ENCODE assay signal across 17 mouse cellular contexts in the genomic region with DNA sequence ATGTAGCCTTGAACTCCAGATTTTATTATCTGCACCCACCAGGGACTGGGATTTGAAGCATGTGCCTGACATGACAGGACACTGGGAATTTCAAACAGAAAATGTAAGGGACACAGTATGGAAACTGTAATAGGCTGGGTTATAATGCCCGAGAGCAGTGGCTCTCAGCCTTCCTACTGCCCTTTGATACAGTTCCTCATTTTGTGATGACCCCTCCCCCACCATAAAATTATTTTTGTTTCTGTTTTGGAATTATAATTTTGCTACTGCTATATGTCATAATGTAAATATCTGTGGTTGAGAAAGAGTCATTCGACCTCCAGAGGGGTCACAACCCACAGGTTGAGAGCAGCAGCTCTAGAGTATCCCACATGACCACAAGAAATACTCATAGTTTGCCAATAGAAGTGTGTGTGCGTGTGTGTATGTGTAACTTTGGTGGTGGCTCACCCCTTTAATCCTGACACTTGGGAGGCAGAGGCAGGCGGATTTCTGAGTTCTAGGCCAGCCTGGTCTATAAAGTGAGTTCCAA. TPM values are rescaled to one million over a fixed set of nuclear protein-coding genes. Genes with fewer than 3 reads are reported as not detected.
DNase-seq lines count a peak whose midpoint lies in the region; ATAC-seq and TF ChIP-seq lines count a peak whose summit lies in the region.
"Had no signal": no experiment of that assay in that cellular context is flagged by ENCODE, and none has a peak within 500 bp of the region (broad histone marks: within the 10 kb centered on the region; RNA-seq: fewer than 3 reads in every experiment).

No protein-coding gene starts in this region.

- H3K4me3 ChIP-seq in heart, embryonic 16.5 days (ENCODE audit: low read length), result no peak overlapping the region
- no peak overlapping the region for H3K4me3 ChIP-seq in heart, embryonic 11.5 days (ENCODE audit: low read depth, low read length)
- no peak overlapping the region for H3K4me3 ChIP-seq in bone marrow macrophage, adult 2 months (ENCODE audit: insufficient read depth, low read length)
- H3K4me3 ChIP-seq in liver, embryonic 13.5 days (replicated peaks), result no peak overlapping the region
- no peak overlapping the region for H3K4me3 ChIP-seq in myocyte
- H3K4me3 ChIP-seq in limb, embryonic 10.5 days, result no peak overlapping the region
- H3K4me3 ChIP-seq: lung, embryonic 15.5 days; stomach, embryonic 15.5 days had no signal

- whole genome bisulfite sequencing in heart, embryonic 16.5 days, result 92% methylated on average over 4 of the region's 4 CpGs
- WGBS in heart, embryonic 11.5 days (ENCODE audit: insufficient replicate concordance), result 86% methylated on average over 4 of the region's 4 CpGs
- 68% methylated on average over 4 of the region's 4 CpGs for WGBS in liver, embryonic 13.5 days (ENCODE audit: insufficient replicate concordance)
- 94% methylated on average over 4 of the region's 4 CpGs for WGBS in limb, embryonic 10.5 days

- no peak for DNase-seq in liver, embryonic 13.5 days
- DNase-seq in limb, embryonic 10.5 days (ENCODE audit: low spot score), result no peak
- no peak for DNase-seq in layer of hippocampus, adult 9-10 months (ENCODE audit: low spot score)
- DNase-seq in cerebellum, postnatal 36 days, result no peak
- DNase-seq: B cell, adult 2 months; cerebellum, adult 2 months; kidney, postnatal 36 days; layer of hippocampus, postnatal 36 days; left cerebral cortex, postnatal 4 days had no signal

- no peak for ATAC-seq in heart, embryonic 16.5 days (replicated peaks; ENCODE audit: extremely low read depth, insufficient read depth, low FRiP score)
- ATAC-seq in heart, embryonic 11.5 days (replicated peaks; ENCODE audit: insufficient number of reproducible peaks, low FRiP score, low TSS enrichment), result no peak
- no peak for ATAC-seq in liver, embryonic 13.5 days (ENCODE audit: low read depth)
- ATAC-seq: forebrain, embryonic 14.5 days had no signal

- H3K9ac ChIP-seq in heart, embryonic 16.5 days (ENCODE audit: low read length), result no peak overlapping the region
- no peak overlapping the region for H3K9ac ChIP-seq in heart, embryonic 11.5 days (ENCODE audit: low read depth, low read length)
- H3K9ac ChIP-seq in liver, embryonic 13.5 days, result no peak overlapping the region
- H3K9ac ChIP-seq: lung, embryonic 15.5 days; stomach, embryonic 15.5 days had no signal

- H3ac ChIP-seq in myocyte (ENCODE audit: control insufficient read depth, insufficient read length), result no peak overlapping the region

- no peaks in the 10 kb centered on the region for H3K27me3 ChIP-seq in heart, embryonic 16.5 days (ENCODE audit: control insufficient read depth, insufficient read depth, low read length)
- no peaks in the 10 kb centered on the region for H3K27me3 ChIP-seq in heart, embryonic 11.5 days (ENCODE audit: control insufficient read depth, insufficient read depth, low read length)
- H3K27me3 ChIP-seq in liver, embryonic 13.5 days, result no peaks in the 10 kb centered on the region
- no peaks in the 10 kb centered on the region for H3K27me3 ChIP-seq in myocyte (ENCODE audit: control insufficient read depth, insufficient read depth, insufficient read length)
- H3K27me3 ChIP-seq in limb, embryonic 10.5 days (ENCODE audit: low read depth, poor library complexity, severe bottlenecking), result no peaks in the 10 kb centered on the region
- H3K27me3 ChIP-seq: lung, embryonic 15.5 days; stomach, embryonic 15.5 days had no signal

- H3K9me3 ChIP-seq in heart, embryonic 16.5 days (replicated peaks; ENCODE audit: control insufficient read depth, low read length), result no peaks in the 10 kb centered on the region
- no peaks in the 10 kb centered on the region for H3K9me3 ChIP-seq in heart, embryonic 11.5 days (replicated peaks; ENCODE audit: control insufficient read depth, low read length)
- H3K9me3 ChIP-seq in liver, embryonic 13.5 days (replicated peaks), result no peaks in the 10 kb centered on the region
- no peaks in the 10 kb centered on the region for H3K9me3 ChIP-seq in limb, embryonic 10.5 days (replicated peaks)
- H3K9me3 ChIP-seq: lung, embryonic 15.5 days; stomach, embryonic 15.5 days had no signal

- no peaks in the 10 kb centered on the region for H3K36me3 ChIP-seq in heart, embryonic 16.5 days (ENCODE audit: control insufficient read depth, insufficient read depth)
- no peaks in the 10 kb centered on the region for H3K36me3 ChIP-seq in heart, embryonic 11.5 days (ENCODE audit: control insufficient read depth, insufficient read depth, low read length)
- no peaks in the 10 kb centered on the region for H3K36me3 ChIP-seq in liver, embryonic 13.5 days
- H3K36me3 ChIP-seq in myocyte (ENCODE audit: control insufficient read depth, insufficient read depth), result no peaks in the 10 kb centered on the region
- peaks cover 10% of the 10 kb centered on the region; the same call in 1 of the 2 replicates for H3K36me3 ChIP-seq in limb, embryonic 10.5 days
- H3K36me3 ChIP-seq: lung, embryonic 15.5 days; stomach, embryonic 15.5 days had no signal

- no peak for TF ChIP-seq CTCF in bone marrow macrophage, adult 2 months (IDR thresholded peaks at IDR 0.05; ENCODE audit: low read depth, low read length)

- H3K4me1 ChIP-seq in heart, embryonic 16.5 days (ENCODE audit: control insufficient read depth, insufficient read depth, low read length), result peaks cover 55% of the 10 kb centered on the region
- peaks cover 61% of the 10 kb centered on the region for H3K4me1 ChIP-seq in heart, embryonic 11.5 days (ENCODE audit: control insufficient read depth, insufficient read depth, low read length)
- H3K4me1 ChIP-seq in bone marrow macrophage, adult 2 months (ENCODE audit: control insufficient read depth, insufficient read depth, low read length), result peaks cover 66% of the 10 kb centered on the region
- H3K4me1 ChIP-seq in liver, embryonic 13.5 days (replicated peaks), result peaks cover 91% of the 10 kb centered on the region
- H3K4me1 ChIP-seq in limb, embryonic 10.5 days, result peaks cover 46% of the 10 kb centered on the region

- no peak for TF ChIP-seq POLR2A in bone marrow macrophage, adult 2 months (IDR thresholded peaks at IDR 0.05; ENCODE audit: borderline replicate concordance, low read depth, low read length)
- no peak for TF ChIP-seq POLR2A in myocyte (IDR thresholded peaks at IDR 0.05; ENCODE audit: insufficient read length, low read depth)

- H3K27ac ChIP-seq in heart, embryonic 16.5 days (ENCODE audit: low read length), result peak overlapping the region; percentile 16; the same call in 1 of the 2 replicates
- no peak overlapping the region for H3K27ac ChIP-seq in heart, embryonic 11.5 days (ENCODE audit: low read depth, low read length)
- peak overlapping the region; percentile 69 for H3K27ac ChIP-seq in bone marrow macrophage, adult 2 months (ENCODE audit: insufficient read depth, low read depth, low read length)
- H3K27ac ChIP-seq in liver, embryonic 13.5 days, result peak overlapping the region; percentile 54; the same call in 1 of the 2 replicates
- H3K27ac ChIP-seq in limb, embryonic 10.5 days, result no peak overlapping the region
- H3K27ac ChIP-seq: lung, embryonic 15.5 days; stomach, embryonic 15.5 days had no signal

- H3K4me2 ChIP-seq in heart, embryonic 16.5 days (ENCODE audit: low read depth, low read length), result no peak overlapping the region
- no peak overlapping the region for H3K4me2 ChIP-seq in heart, embryonic 11.5 days
- no peak overlapping the region for H3K4me2 ChIP-seq in liver, embryonic 13.5 days
- H3K4me2 ChIP-seq in myocyte (ENCODE audit: low read depth), result peak overlapping the region; percentile 58
- H3K4me2 ChIP-seq: lung, embryonic 15.5 days; stomach, embryonic 15.5 days had no signal

- H3K79me2 ChIP-seq in myocyte (ENCODE audit: control insufficient read depth, insufficient read depth), result peaks cover 64% of the 10 kb centered on the region

TF ChIP-seq in myocyte, 11 proteins besides CTCF, POLR2A, EP300 and RAD21:
- TF ChIP-seq MAX (IDR thresholded peaks at IDR 0.05; ENCODE audit: low read depth), result no peak
- TF ChIP-seq SRF (IDR thresholded peaks at IDR 0.05; ENCODE audit: control insufficient read depth, insufficient read length, low read depth), result no peak
- TF ChIP-seq E2F4 (IDR thresholded peaks at IDR 0.05; ENCODE audit: insufficient read depth), result no peak
- no peak for TF ChIP-seq MYOG (IDR thresholded peaks at IDR 0.05; ENCODE audit: control insufficient read depth in 1 of 3, insufficient read depth in 1 of 3, insufficient read length in 2 of 3, low read depth in 2 of 3)
- TF ChIP-seq MYOD1 (IDR thresholded peaks at IDR 0.05; ENCODE audit: control insufficient read depth in 1 of 3, insufficient read length in 2 of 3, low read depth in 2 of 3), result no peak
- TF ChIP-seq CEBPB (IDR thresholded peaks at IDR 0.05; ENCODE audit: insufficient read depth, poor library complexity, severe bottlenecking), result no peak
- TF ChIP-seq POLR2AphosphoS2 (IDR thresholded peaks at IDR 0.05; ENCODE audit: insufficient read length, low read depth), result no peak
- no peak for TF ChIP-seq TCF12 (IDR thresholded peaks at IDR 0.05; ENCODE audit: insufficient read depth, poor library complexity, severe bottlenecking)
- TF ChIP-seq TCF3 (IDR thresholded peaks at IDR 0.05; ENCODE audit: insufficient read length, low read depth), result no peak
- TF ChIP-seq USF1 (IDR thresholded peaks at IDR 0.05; ENCODE audit: low read depth), result no peak

RNA-seq across cellular contexts. Expression of a gene that starts 57.6 kb away (rescaled TPM):
- 0.10 TPM in 1 of 2 replicates, not detected in the other for polyA plus RNA-seq in heart, embryonic 16.5 days (2015; fragmentation: Nextera tagmentation; extraction: Ambion mirVana)
- 0.04 TPM in 1 of 2 replicates, not detected in the other for polyA plus RNA-seq in heart, embryonic 11.5 days (2014; fragmentation: Nextera tagmentation; extraction: Ambion mirVana)
- 0.21 TPM in 1 of 2 replicates, not detected in the other for polyA plus RNA-seq in bone marrow macrophage, adult 2 months (2012; ENCODE audit: insufficient read depth, insufficient read length, missing spikeins)
- not detected in 2 replicates for polyA plus RNA-seq in liver, embryonic 13.5 days (2015; fragmentation: Nextera tagmentation; extraction: Ambion mirVana)
- not detected for polyA plus RNA-seq in myocyte (2012; fragmentation: generic; extraction: Trizol)
- polyA plus RNA-seq in limb, embryonic 10.5 days (2016; fragmentation: Nextera tagmentation; extraction: Ambion mirVana), result 0.25 and 0.71 TPM in 2 replicates
- polyA plus RNA-seq: thymus, postnatal 0 days had no signal

Comparison
In these comparisons a context has a peak if more than half of its experiments do, and no peak if none do; other contexts are left out.
1. H3K27ac ChIP-seq: peak in heart, embryonic 16.5 days (single experiment), bone marrow macrophage, adult 2 months (single experiment) and liver, embryonic 13.5 days (single experiment); none in heart, embryonic 11.5 days (single experiment) and limb, embryonic 10.5 days (single experiment).